Mouse (Mus musculus): Measurements from ENCODE around the gene Gm49416.

Gene Gm49416

GRCm38 (mm10) chr19:8920073-8920736 is 31.5 kb downstream of the Gm49416 start, which contains the start of gene B3gat3:
Gene B3gat3, plus strand, starts transcription at chr19:8920374.
- peak; percentile 95 for DNase-seq (ENCODE audit: low read depth, low spot score)

- DNase-seq (ENCODE audit: low read depth, low spot score): peak; percentile 54
Measured at GRCm38 (mm10) chr19:8920836-8921291, 32.1 kb downstream of the Gm49416 start.

GRCm38 (mm10) chr19:8921741-8922140 is 33.0 kb downstream of the Gm49416 start:
- no peak for DNase-seq (ENCODE audit: low read depth, low spot score)

GRCm38 (mm10) chr19:8926766-8927165 is 38.0 kb downstream of the Gm49416 start:
- no peak for DNase-seq (ENCODE audit: low read depth, low spot score)

GRCm38 (mm10) chr19:8927891-8928525 is 39.3 kb downstream of the Gm49416 start:
- DNase-seq (ENCODE audit: low read depth, low spot score): no peak

- no peak for DNase-seq (ENCODE audit: low read depth, low spot score)
Measured at GRCm38 (mm10) chr19:8928689-8929223, 40.0 kb downstream of the Gm49416 start.

GRCm38 (mm10) chr19:8929224-8930088 is 40.7 kb downstream of the Gm49416 start, which contains the start of the genes Rom1 and Eml3:
Gene Rom1, minus strand, starts transcription at chr19:8929356.
Gene Eml3, plus strand, starts transcription at chr19:8929552.
- DNase-seq (ENCODE audit: low read depth, low spot score): peak; percentile 88

GRCm38 (mm10) chr19:8930117-8930516 is 41.4 kb downstream of the Gm49416 start:
- no peak for DNase-seq (ENCODE audit: low read depth, low spot score)

GRCm38 (mm10) chr19:8930771-8931170 is 42.0 kb downstream of the Gm49416 start:
- DNase-seq (ENCODE audit: low read depth, low spot score): no peak

GRCm38 (mm10) chr19:8936736-8937135 is 48.0 kb downstream of the Gm49416 start:
- no peak for DNase-seq (ENCODE audit: low read depth, low spot score)

GRCm38 (mm10) chr19:8940526-8941133 is 51.9 kb downstream of the Gm49416 start:
- DNase-seq (ENCODE audit: low read depth, low spot score): no peak

GRCm38 (mm10) chr19:8941136-8941514 is 52.4 kb downstream of the Gm49416 start:
- no peak for DNase-seq (ENCODE audit: low read depth, low spot score)

GRCm38 (mm10) chr19:8941515-8942217 is 52.9 kb downstream of the Gm49416 start, which contains the start of gene Mta2:
Gene Mta2, plus strand, starts transcription at chr19:8941875.
- peak; percentile 95 for DNase-seq (ENCODE audit: low read depth, low spot score)

- no peak for DNase-seq (ENCODE audit: low read depth, low spot score)
Measured at GRCm38 (mm10) chr19:8942276-8942964, 53.7 kb downstream of the Gm49416 start.

GRCm38 (mm10) chr19:8943047-8943446 is 54.3 kb downstream of the Gm49416 start:
- no peak for DNase-seq (ENCODE audit: low read depth, low spot score)

- no peak for DNase-seq (ENCODE audit: low read depth, low spot score)
Measured at GRCm38 (mm10) chr19:8944062-8944461, 55.3 kb downstream of the Gm49416 start.

- DNase-seq (ENCODE audit: low read depth, low spot score): no peak
Measured at GRCm38 (mm10) chr19:8944750-8945149, 56.0 kb downstream of the Gm49416 start.
